Mouse (Mus musculus) liver, embryonic 18 days (tissue): ENCODE results near the gene Mapk8ip2. TPM values are rescaled to one million over a fixed set of nuclear protein-coding genes. Genes with fewer than 3 reads are reported as not detected.

Source experiments
- polyA plus RNA-seq: library from polyadenylated mRNA; depleted of rRNA; stranded (reverse); fragments of >200 nt; gene quantifications from 2 replicates; pipeline ENCODE4 v1.2.3, GENCODE M21; 2012; rRNA removed

Gene Mapk8ip2
- 0.01 TPM in 2 replicates for polyA plus RNA-seq

GRCm38 (mm10) chr15:89453865-89454478 is at the start of gene Mapk8ip2:
Gene Mapk8ip2, plus strand, starts transcription at chr15:89453913.

GRCm38 (mm10) chr15:89410118-89410517 is 43.6 kb upstream of the Mapk8ip2 start, which contains the start of gene Syce3:
Gene Syce3, minus strand, starts transcription at chr15:89410503.

GRCm38 (mm10) chr15:89425711-89426121 is 28.0 kb upstream of the Mapk8ip2 start, which contains the start of gene Cpt1b:
Gene Cpt1b, minus strand, starts transcription at chr15:89425863.

GRCm38 (mm10) chr15:89429352-89430221 is 24.1 kb upstream of the Mapk8ip2 start, which contains the start of the genes C730034F03Rik, Gm44502 and Chkb:
Gene C730034F03Rik, plus strand, starts transcription at chr15:89429589.
Gene Gm44502, minus strand, starts transcription at chr15:89429696.
Gene Chkb, minus strand, starts transcription at chr15:89429908.

GRCm38 (mm10) chr15:89477091-89477491 is 23.4 kb downstream of the Mapk8ip2 start, which contains the start of gene Arsa:
Gene Arsa, minus strand, starts transcription at chr15:89477425.

GRCm38 (mm10) chr15:89498961-89499688 is 45.4 kb downstream of the Mapk8ip2 start, which contains the start of gene Shank3:
Gene Shank3, plus strand, starts transcription at chr15:89499623.

Other genes starting within 250 kb of the Mapk8ip2 start
- gene Ppp6r2, start 242.4 kb upstream of the Mapk8ip2 start, polyA plus RNA-seq = 13.5 and 14.0 TPM in 2 replicates
- gene Sbf1, start 138.6 kb upstream of the Mapk8ip2 start, polyA plus RNA-seq = 26.2 and 28.5 TPM in 2 replicates
- gene Adm2, start 131.2 kb upstream of the Mapk8ip2 start, polyA plus RNA-seq = 10.3 and 11.8 TPM in 2 replicates
- gene Miox, start 119.5 kb upstream of the Mapk8ip2 start, polyA plus RNA-seq = 12.7 and 15.7 TPM in 2 replicates
- gene Lmf2, start 98.3 kb upstream of the Mapk8ip2 start, polyA plus RNA-seq = 9.9 and 11.9 TPM in 2 replicates
- 51.8 and 56.2 TPM in 2 replicates for gene Ncaph2, start 98.2 kb upstream of the Mapk8ip2 start, polyA plus RNA-seq
- gene Sco2, start 80.1 kb upstream of the Mapk8ip2 start, polyA plus RNA-seq = 21.4 and 21.6 TPM in 2 replicates
- 1.3 and 1.6 TPM in 2 replicates for gene Tymp, start 76.9 kb upstream of the Mapk8ip2 start, polyA plus RNA-seq
- gene Odf3b, start 74.6 kb upstream of the Mapk8ip2 start, polyA plus RNA-seq = 0.96 and 1.2 TPM in 2 replicates
- not detected in 2 replicates for gene Klhdc7b, start 69.0 kb upstream of the Mapk8ip2 start, polyA plus RNA-seq
- gene Syce3, start 43.4 kb upstream of the Mapk8ip2 start, polyA plus RNA-seq = 0.19 TPM in 1 of 2 replicates, not detected in the other
- 21.3 and 23.0 TPM in 2 replicates for gene Cpt1b, start 28.1 kb upstream of the Mapk8ip2 start, polyA plus RNA-seq
- 1.2 and 1.3 TPM in 2 replicates for gene C730034F03Rik, start 24.3 kb upstream of the Mapk8ip2 start, polyA plus RNA-seq
- 0.28 and 0.46 TPM in 2 replicates for gene Gm44502, start 24.2 kb upstream of the Mapk8ip2 start, polyA plus RNA-seq
- gene Chkb, start 24.0 kb upstream of the Mapk8ip2 start, polyA plus RNA-seq = 28.2 and 29.0 TPM in 2 replicates
- 6.8 and 7.0 TPM in 2 replicates for gene Arsa, start 23.5 kb downstream of the Mapk8ip2 start, polyA plus RNA-seq
- gene Shank3, start 45.7 kb downstream of the Mapk8ip2 start, polyA plus RNA-seq = 1.4 and 2.4 TPM in 2 replicates
- gene Acr, start 114.4 kb downstream of the Mapk8ip2 start, polyA plus RNA-seq = 0.04 and 0.07 TPM in 2 replicates
- gene Rabl2, start 138.0 kb downstream of the Mapk8ip2 start, polyA plus RNA-seq = 6.5 and 6.9 TPM in 2 replicates